Mouse (Mus musculus): ENCODE data around the gene Tnfaip8l3. TPM values are rescaled to one million over a fixed set of nuclear protein-coding genes. Genes with fewer than 3 reads are reported as not detected.
"Not testable (repeated sequence)": the region's sequence is repeated elsewhere in the genome, so short reads cannot be mapped to it uniquely, and the experiment has no call there.

Gene Tnfaip8l3
- polyA plus RNA-seq, 1 experiment, result not detected

DNA sequence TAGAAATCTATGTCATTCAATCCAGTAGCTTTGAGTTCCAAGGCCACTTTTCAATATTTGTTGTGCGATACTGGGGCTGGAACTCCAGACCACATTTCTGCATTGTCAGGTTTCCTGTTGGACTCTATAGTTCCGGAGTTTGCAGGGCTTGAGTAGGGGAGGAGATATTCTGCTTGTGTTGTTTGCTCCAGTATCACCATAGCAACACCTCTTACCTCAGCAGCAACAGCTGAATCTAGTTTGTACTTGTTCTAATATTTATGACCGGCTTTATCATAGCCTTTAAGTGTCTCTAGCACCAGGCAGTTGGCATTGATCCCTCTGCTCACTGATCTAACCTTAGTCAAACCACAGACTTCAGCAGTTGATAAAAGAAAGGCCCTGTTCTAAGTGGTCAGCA, 45.4 kb downstream of the Tnfaip8l3 start:
- Histone ChIP-seq H3K9me3 (0 out of 2 replicates have a peak, but pooled peaks cover 3% of the 10 kb centered on the region), H3K36me3 (replicated peaks; ENCODE audit: low read length) (no peaks in the 10 kb centered on the region), H3K4me1 (no peaks in the 10 kb centered on the region), H3K4me3 (replicated peaks) (no peak overlapping the region), H3K27me3 (replicated peaks) (no peaks in the 10 kb centered on the region)
- TF ChIP-seq FLI1 (IDR thresholded peaks at IDR 0.05; ENCODE audit: low read length) (no peak), GATA1 (IDR thresholded peaks at IDR 0.05; ENCODE audit: borderline replicate concordance, low read length) (no peak)

DNA sequence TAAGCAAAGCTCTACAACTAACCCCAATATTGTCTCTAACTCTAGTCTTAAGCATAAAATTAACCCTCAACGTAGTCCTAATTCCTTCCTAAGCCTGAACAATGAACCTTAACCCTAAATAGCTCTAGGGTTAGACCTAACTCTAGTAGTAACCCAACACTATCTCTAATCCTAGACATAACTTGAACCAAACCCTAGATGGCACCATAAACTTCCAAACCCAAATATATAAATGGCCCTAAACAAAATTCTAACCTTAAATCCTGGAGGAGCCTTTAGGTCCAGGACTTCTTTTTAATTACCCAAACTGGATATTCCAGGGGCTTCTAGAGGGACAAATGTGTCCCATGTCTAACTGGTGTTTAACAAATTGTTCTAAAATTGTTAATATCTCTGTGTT, 73.7 kb downstream of the Tnfaip8l3 start:
- Histone ChIP-seq H3K9me3 (no peaks in the 10 kb centered on the region), H3K4me3 (replicated peaks) (no peak overlapping the region), H3K4me1 (no peaks in the 10 kb centered on the region), H3K27me3 (replicated peaks) (peaks cover 2% of the 10 kb centered on the region), H3K36me3 (replicated peaks; ENCODE audit: low read length) (no peaks in the 10 kb centered on the region)
- TF ChIP-seq FLI1 (IDR thresholded peaks at IDR 0.05; ENCODE audit: low read length), result no peak
- TF ChIP-seq GATA1 (IDR thresholded peaks at IDR 0.05; ENCODE audit: borderline replicate concordance, low read length), result no peak

DNA sequence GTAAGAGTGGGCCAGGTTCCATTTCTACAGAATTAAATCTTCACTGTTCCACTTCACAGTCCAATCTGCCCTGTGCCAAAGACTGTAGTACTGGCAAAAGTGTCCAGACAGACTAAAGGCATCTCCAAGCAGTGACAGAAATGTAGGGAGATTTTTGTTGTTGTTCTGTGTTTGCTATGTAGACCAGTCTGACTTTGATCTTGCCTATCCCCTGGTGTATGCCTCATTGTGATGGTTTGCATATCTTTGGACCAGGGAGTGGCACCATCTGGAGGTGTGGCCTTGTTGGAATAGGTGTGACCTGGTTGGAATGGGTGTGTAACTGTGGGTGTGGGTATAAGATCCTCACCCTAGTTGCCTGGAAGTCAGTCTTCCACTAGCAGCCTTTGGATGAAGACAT, 75.6 kb downstream of the Tnfaip8l3 start:
- not testable (repeated sequence) for H3K27me3 ChIP-seq (replicated peaks); H3K36me3 ChIP-seq (replicated peaks; ENCODE audit: low read length); H3K9me3 ChIP-seq; H3K4me3 ChIP-seq (replicated peaks); H3K4me1 ChIP-seq

DNA sequence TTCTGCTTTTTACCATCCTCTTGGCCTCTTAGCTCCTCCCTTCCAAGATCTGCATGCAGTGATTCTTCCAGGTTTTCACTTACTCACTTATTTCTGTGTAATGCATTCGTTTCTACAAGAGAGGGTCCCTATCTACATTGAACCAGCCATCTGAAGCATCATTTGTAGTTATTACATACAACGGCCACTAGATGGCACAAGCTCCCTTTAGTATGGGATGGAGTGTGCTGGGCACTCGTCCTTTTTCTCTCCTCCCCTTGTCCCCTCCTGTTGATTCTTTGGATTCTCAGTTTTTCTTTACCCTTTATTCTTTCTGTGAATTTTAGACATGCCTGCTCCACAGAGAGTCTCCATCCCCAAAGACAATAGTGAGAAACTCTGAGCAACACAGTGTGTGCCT, 77.3 kb downstream of the Tnfaip8l3 start:
- Histone ChIP-seq H3K4me1 (no peaks in the 10 kb centered on the region), H3K27me3 (replicated peaks) (peaks cover 6% of the 10 kb centered on the region), H3K4me3 (replicated peaks) (no peak overlapping the region), H3K36me3 (replicated peaks; ENCODE audit: low read length) (no peaks in the 10 kb centered on the region), H3K9me3 (no peaks in the 10 kb centered on the region)
- no peak for TF ChIP-seq GATA1 (IDR thresholded peaks at IDR 0.05; ENCODE audit: borderline replicate concordance, low read length)
- no peak for TF ChIP-seq FLI1 (IDR thresholded peaks at IDR 0.05; ENCODE audit: low read length)

DNA sequence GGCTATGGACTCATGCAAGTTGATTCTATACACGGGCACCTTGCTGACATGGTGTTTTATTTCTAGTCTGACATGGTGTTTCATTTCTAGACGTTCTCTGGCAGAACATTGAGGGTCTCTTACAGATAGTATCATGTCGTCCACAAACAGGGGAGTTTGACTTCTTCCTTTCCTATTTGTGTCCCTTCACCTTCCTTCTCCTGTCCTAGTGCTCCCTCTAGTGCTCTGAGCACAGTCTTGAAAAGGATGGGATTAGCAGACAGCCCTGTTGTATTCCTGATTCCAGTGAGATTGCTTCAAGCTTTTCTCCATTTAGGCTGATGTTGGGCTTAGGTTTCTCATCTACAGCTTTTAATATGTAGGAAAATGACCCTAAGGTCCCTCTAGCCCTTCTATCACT, 81.2 kb downstream of the Tnfaip8l3 start:
- TF ChIP-seq GATA1 (IDR thresholded peaks at IDR 0.05; ENCODE audit: borderline replicate concordance, low read length), result no peak
- no peak for TF ChIP-seq FLI1 (IDR thresholded peaks at IDR 0.05; ENCODE audit: low read length)
- no peak overlapping the region for H3K4me3 ChIP-seq (replicated peaks)
- H3K27me3 ChIP-seq (replicated peaks), result peaks cover 8% of the 10 kb centered on the region
- no peaks in the 10 kb centered on the region for H3K4me1 ChIP-seq
- H3K9me3 ChIP-seq, result no peaks in the 10 kb centered on the region
- H3K36me3 ChIP-seq (replicated peaks; ENCODE audit: low read length), result no peaks in the 10 kb centered on the region

DNA sequence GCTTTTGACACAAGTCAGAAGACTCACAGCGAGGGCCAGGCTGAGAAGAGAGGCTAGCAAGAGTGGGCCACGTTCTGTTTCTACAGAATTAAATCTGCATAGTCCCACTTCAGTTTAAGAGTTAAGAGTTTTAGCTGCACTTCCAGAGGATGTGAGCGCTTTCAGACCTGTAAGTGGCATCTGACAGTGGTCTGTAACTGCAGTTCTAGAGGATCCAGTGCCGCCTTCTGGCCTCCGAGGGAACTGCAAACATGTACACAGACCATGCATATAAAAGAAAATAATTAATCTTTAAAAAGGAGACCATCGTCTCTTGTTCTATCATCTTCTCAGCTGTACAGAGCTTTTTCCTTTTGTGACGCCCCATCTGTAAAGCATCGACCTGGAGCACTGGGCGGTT, 83.3 kb downstream of the Tnfaip8l3 start:
- Histone ChIP-seq H3K4me1 (no peaks in the 10 kb centered on the region), H3K27me3 (replicated peaks) (peaks cover 6% of the 10 kb centered on the region), H3K4me3 (replicated peaks) (no peak overlapping the region), H3K9me3 (no peaks in the 10 kb centered on the region), H3K36me3 (replicated peaks; ENCODE audit: low read length) (no peaks in the 10 kb centered on the region)
- TF ChIP-seq GATA1 (IDR thresholded peaks at IDR 0.05; ENCODE audit: borderline replicate concordance, low read length), result no peak

DNA sequence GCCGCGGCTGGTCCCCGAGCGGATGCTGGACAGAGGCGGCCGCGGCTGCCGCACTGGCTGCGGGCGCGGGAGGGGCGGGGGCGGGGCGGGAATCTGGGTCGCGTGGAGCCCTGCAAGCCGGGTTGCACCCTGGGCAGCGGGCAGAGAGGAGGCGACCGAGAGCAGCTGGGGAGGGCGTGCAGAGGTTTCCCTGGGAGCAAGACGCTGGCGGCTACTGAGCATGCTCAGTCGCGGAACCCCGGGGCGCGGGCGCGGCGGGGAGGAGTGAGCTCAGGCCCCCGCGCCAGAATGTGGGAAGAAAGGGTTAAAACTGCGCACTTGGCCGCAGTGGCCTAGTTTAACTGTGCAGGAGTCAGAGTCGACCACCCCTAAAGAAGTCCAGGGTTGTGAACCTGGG, 93.1 kb downstream of the Tnfaip8l3 start, which contains the start of gene Elmod1:
Elmod1 (minus strand) TSS at position 180 of the 397 bp plus-strand sequence.
- Histone ChIP-seq H3K36me3 (replicated peaks; ENCODE audit: low read length) (no peaks in the 10 kb centered on the region), H3K27me3 (replicated peaks) (peaks cover 37% of the 10 kb centered on the region), H3K4me1 (peaks cover 9% of the 10 kb centered on the region), H3K9me3 (no peaks in the 10 kb centered on the region), H3K4me3 (replicated peaks) (peak within 1 kb of the TSS; percentile 82)
- TF ChIP-seq FLI1 (IDR thresholded peaks at IDR 0.05; ENCODE audit: low read length) (no peak), GATA1 (IDR thresholded peaks at IDR 0.05; ENCODE audit: borderline replicate concordance, low read length) (no peak)

DNA sequence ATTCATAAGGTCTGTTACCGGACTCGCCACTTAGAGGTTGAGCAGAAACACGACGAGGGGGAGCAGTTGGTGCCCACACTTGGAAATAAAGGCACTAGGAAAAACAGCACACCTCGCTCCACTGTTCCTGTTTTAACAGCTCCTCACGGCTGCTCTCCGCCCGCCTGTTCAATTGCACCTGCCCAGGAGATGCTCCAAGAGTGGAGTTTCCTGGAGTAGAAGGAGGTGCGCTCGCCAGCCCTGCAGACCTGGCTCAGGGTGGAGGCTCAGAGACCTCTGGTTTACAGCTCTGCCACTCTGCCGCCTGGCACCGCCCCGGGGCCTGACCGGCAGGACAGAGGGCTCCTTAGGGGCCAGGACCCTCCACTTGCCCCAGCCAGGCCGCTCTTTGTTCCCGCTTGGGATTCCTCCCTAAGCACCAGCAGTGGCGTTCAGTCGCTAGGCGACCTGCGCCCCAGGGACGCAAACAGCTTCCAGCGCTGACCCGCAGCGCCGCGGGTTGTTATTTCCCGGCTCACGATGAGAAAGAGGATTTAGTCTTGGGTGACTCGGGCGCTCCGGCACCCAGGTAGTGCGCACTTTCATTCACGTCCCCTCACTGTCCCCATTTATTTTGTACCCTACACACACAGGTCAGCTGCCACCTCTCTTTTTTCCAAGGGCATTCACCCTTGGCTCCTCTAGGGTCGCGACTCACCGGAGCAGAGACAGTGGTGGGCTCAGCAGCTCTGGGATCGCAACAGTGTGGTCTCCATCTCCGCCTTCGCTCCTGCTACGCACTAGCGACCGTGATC, 93.7 kb downstream of the Tnfaip8l3 start:
- Histone ChIP-seq H3K27me3 (replicated peaks) (peaks cover 37% of the 10 kb centered on the region), H3K9me3 (no peaks in the 10 kb centered on the region), H3K36me3 (replicated peaks; ENCODE audit: low read length) (no peaks in the 10 kb centered on the region), H3K4me1 (peaks cover 9% of the 10 kb centered on the region), H3K4me3 (replicated peaks) (peak overlapping the region; percentile 82)
- TF ChIP-seq GATA1 (IDR thresholded peaks at IDR 0.05; ENCODE audit: borderline replicate concordance, low read length), result no peak
- no peak for TF ChIP-seq FLI1 (IDR thresholded peaks at IDR 0.05; ENCODE audit: low read length)

DNA sequence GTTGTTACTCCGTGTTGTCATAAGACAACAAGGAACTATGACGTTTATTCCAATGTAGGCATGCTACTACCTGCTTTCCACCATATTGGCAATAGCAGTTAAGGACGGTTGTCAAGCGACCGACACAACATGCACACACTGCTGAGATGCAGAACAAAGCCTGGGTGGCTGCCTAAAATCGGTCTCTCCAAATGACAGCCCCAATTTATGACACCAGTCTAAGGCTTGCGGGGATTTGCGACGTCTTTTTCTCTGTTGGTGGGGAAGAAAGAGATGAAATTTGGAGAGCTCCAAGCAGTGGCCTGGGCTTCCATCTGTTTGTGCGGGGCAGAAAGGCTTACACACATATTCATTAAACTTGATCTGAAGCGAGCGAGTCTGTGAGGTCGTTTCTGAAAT, 94.3 kb downstream of the Tnfaip8l3 start:
- no peaks in the 10 kb centered on the region for H3K36me3 ChIP-seq (replicated peaks; ENCODE audit: low read length)
- peaks cover 9% of the 10 kb centered on the region for H3K4me1 ChIP-seq
- no peak for TF ChIP-seq FLI1 (IDR thresholded peaks at IDR 0.05; ENCODE audit: low read length)
- no peak for TF ChIP-seq GATA1 (IDR thresholded peaks at IDR 0.05; ENCODE audit: borderline replicate concordance, low read length)
- H3K27me3 ChIP-seq (replicated peaks), result peaks cover 37% of the 10 kb centered on the region
- H3K9me3 ChIP-seq, result no peaks in the 10 kb centered on the region
- H3K4me3 ChIP-seq (replicated peaks), result no peak overlapping the region

Other genes with a start within 250 kb of the Tnfaip8l3 start
- gene Sln, start 218.2 kb downstream of the Tnfaip8l3 start, polyA plus RNA-seq (2012; ENCODE audit: insufficient read depth, low replicate concordance), result not detected in 2 replicates
- gene Elmod1, start 93.1 kb downstream of the Tnfaip8l3 start, polyA plus RNA-seq (2012; ENCODE audit: insufficient read depth, low replicate concordance), result not detected in 2 replicates
- gene Cyp19a1, start 199.7 kb upstream of the Tnfaip8l3 start, polyA plus RNA-seq (2012; ENCODE audit: insufficient read depth, low replicate concordance), result not detected in 2 replicates
- not detected in 2 replicates for gene Gldn, start 218.1 kb upstream of the Tnfaip8l3 start, polyA plus RNA-seq (2012; ENCODE audit: insufficient read depth, low replicate concordance)

Data from megakaryocyte, embryonic 14.5 days (primary cell).